Mouse (Mus musculus) urinary bladder, adult 18-20 months (tissue): ENCODE results near the gene 0610009B22Rik.
A peak's percentile ranks its signal among the peaks of the same experiment; 100 is the strongest.
"Not testable (repeated sequence)": the region's sequence is repeated elsewhere in the genome, so short reads cannot be mapped to it uniquely, and the experiment has no call there.

Experiments used
- DNase-seq, 2 experiments: peaks; one replicate each; pipeline ENCODE4 v3.0.0; 2022; ENCODE audit warnings: low spot score in 2 of 2, mixed read lengths in 2 of 2

0610009B22Rik gene

GRCm38 (mm10) chr11:51688330-51689328 lies at the start of gene 0610009B22Rik:
0610009B22Rik (minus strand) TSS chr11:51688874.
- peak; percentile 97 to 100 for DNase-seq

- DNase-seq = not testable (repeated sequence)
These were observed 45.5 kb upstream of the 0610009B22Rik start for GRCm38 (mm10) chr11:51734218-51734617.

- no peak for DNase-seq
These were observed 44.2 kb upstream of the 0610009B22Rik start for GRCm38 (mm10) chr11:51732883-51733282.

- DNase-seq = no peak
These were observed 32.4 kb upstream of the 0610009B22Rik start for GRCm38 (mm10) chr11:51721066-51721465.

- no peak for DNase-seq
These were observed 18.4 kb upstream of the 0610009B22Rik start for GRCm38 (mm10) chr11:51707080-51707479.

GRCm38 (mm10) chr11:51706451-51706850 lies 17.8 kb upstream of the 0610009B22Rik start:
- DNase-seq = no peak

- no peak for DNase-seq
These were observed 14.8 kb upstream of the 0610009B22Rik start for GRCm38 (mm10) chr11:51703379-51703998.

- no peak for DNase-seq
These were observed 14.2 kb upstream of the 0610009B22Rik start for GRCm38 (mm10) chr11:51702831-51703230.

- no peak for DNase-seq
These were observed 6.3 kb upstream of the 0610009B22Rik start for GRCm38 (mm10) chr11:51694984-51695383.

GRCm38 (mm10) chr11:51690597-51690996 lies 1.9 kb upstream of the 0610009B22Rik start:
- DNase-seq = not testable (repeated sequence)

- no peak for DNase-seq
These were observed 669 bp upstream of the 0610009B22Rik start for GRCm38 (mm10) chr11:51689343-51689742.

GRCm38 (mm10) chr11:51681976-51682374 lies 6.7 kb downstream of the 0610009B22Rik start:
- no peak for DNase-seq

- peak; percentile 81 to 82 for DNase-seq
These were observed 7.2 kb downstream of the 0610009B22Rik start for GRCm38 (mm10) chr11:51681324-51681975.

GRCm38 (mm10) chr11:51679466-51679865 lies 9.2 kb downstream of the 0610009B22Rik start:
- DNase-seq = no peak

GRCm38 (mm10) chr11:51677737-51678418 lies 10.8 kb downstream of the 0610009B22Rik start:
- DNase-seq = no peak

- DNase-seq = no peak
These were observed 13.3 kb downstream of the 0610009B22Rik start for GRCm38 (mm10) chr11:51675386-51675785.

- DNase-seq = peak in 1 of 2 experiments; percentile 46
These were observed 15.4 kb downstream of the 0610009B22Rik start for GRCm38 (mm10) chr11:51673291-51673690.

- no peak for DNase-seq
These were observed 17.3 kb downstream of the 0610009B22Rik start for GRCm38 (mm10) chr11:51671376-51671775.

GRCm38 (mm10) chr11:51670846-51671245 lies 17.8 kb downstream of the 0610009B22Rik start:
- DNase-seq = no peak

- not testable (repeated sequence) for DNase-seq
These were observed 23.9 kb downstream of the 0610009B22Rik start for GRCm38 (mm10) chr11:51664747-51665146.

GRCm38 (mm10) chr11:51662632-51663031 lies 26.0 kb downstream of the 0610009B22Rik start:
- DNase-seq = no peak
